Mouse (Mus musculus) neural tube, embryonic 13.5 days (tissue): ENCODE measurements around the gene Gfap. TPM values are rescaled to one million over a fixed set of nuclear protein-coding genes. Genes with fewer than 3 reads are reported as not detected.

Source experiments
- ATAC-seq: fragments of 200-750 bp; cut with Nextera tagmentation; 2 replicates; pipeline ENCODE4 v1.8.0; 2017; ENCODE audit warnings: low read depth, mild to moderate bottlenecking, moderate TSS enrichment, moderate library complexity
- H3K27ac ChIP-seq: fragments of 300-500 bp; sonication (generic); replicated peaks from 2 replicates; pipeline ENCODE4 v1.5.1; 2015; ENCODE audit warnings: moderate library complexity, mild to moderate bottlenecking, inconsistent platforms
- H3K27me3 ChIP-seq: fragments of 300-500 bp; sonication (generic); 2 replicates; pipeline ENCODE4 v1.6.1; 2015; ENCODE audit warnings: mild to moderate bottlenecking, inconsistent platforms
- H3K36me3 ChIP-seq: fragments of 300-500 bp; sonication (generic); 2 replicates; pipeline ENCODE4 v1.6.1; 2015; ENCODE audit warnings: mild to moderate bottlenecking, inconsistent platforms
- H3K4me1 ChIP-seq: fragments of 300-500 bp; sonication (generic); replicated peaks from 2 replicates; pipeline ENCODE4 v1.6.1; 2015; ENCODE audit warnings: inconsistent platforms
- H3K4me2 ChIP-seq: fragments of 300-500 bp; sonication (generic); 2 replicates; pipeline ENCODE4 v1.6.1; 2015; ENCODE audit warnings: inconsistent platforms, mild to moderate bottlenecking, moderate library complexity
- H3K4me3 ChIP-seq: fragments of 300-500 bp; sonication (generic); 2 replicates; pipeline ENCODE4 v1.5.1; 2015; ENCODE audit warnings: mild to moderate bottlenecking, inconsistent platforms
- H3K9ac ChIP-seq: fragments of 300-500 bp; sonication (generic); 2 replicates; pipeline ENCODE4 v1.6.1; 2015; ENCODE audit warnings: moderate library complexity, mild to moderate bottlenecking, inconsistent platforms
- H3K9me3 ChIP-seq: fragments of 300-500 bp; sonication (generic); 2 replicates; pipeline ENCODE4 v1.6.1; 2016; ENCODE audit warnings: inconsistent platforms
- WGBS: fragments of 180-500 bp; shearing (Covaris S2); methylation state at CpG from one replicate; pipeline ENCODE4 v1.1.7; 2015; 5-methylcytosine and 5-hydroxymethylcytosine counted together
- polyA plus RNA-seq: library from polyadenylated mRNA; unstranded; fragments of >200 nt; fragmentation: Nextera tagmentation; extraction: Ambion mirVana; gene quantifications from 2 replicates; pipeline ENCODE4 v1.2.1, GENCODE M21; 2015

The Gfap gene
- polyA plus RNA-seq = 0.11 and 0.24 TPM in 2 replicates

DNA sequence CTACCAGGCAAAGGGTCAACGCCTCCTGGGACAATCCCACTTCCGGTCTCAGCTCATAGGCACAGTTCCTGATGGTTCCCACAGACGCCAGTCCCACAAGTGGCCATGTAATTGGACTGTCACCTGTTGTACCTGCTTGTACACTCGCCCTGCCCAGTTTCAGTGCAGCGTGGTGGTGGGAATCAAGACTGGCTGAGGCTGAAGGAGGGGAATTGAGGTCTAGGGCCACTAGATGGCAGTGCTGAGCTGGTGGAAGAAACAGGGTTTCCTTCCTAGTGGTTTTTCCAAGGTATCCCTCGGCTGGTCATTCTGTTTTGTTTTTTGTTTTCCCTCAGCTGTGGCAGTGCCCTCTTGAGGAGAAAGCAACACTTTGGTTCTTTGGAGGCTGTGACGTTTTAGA lies at the start of gene Gfap:
Gene Gfap, minus strand, starts transcription at position 150 of the 400 bp plus-strand sequence.
- no peaks in the 10 kb centered on the region for H3K9me3 ChIP-seq
- WGBS = 14% methylated on average over 7 of the region's 7 CpGs
- no peak within 1 kb of the TSS for H3K4me3 ChIP-seq
- no peaks in the 10 kb centered on the region for H3K36me3 ChIP-seq
- H3K27ac ChIP-seq = no peak within 1 kb of the TSS
- ATAC-seq = peak; percentile 33; the same call in 1 of the 2 replicates
- no peak within 1 kb of the TSS for H3K4me2 ChIP-seq
- no peak within 1 kb of the TSS for H3K9ac ChIP-seq
- peaks cover 54% of the 10 kb centered on the region for H3K27me3 ChIP-seq
- H3K4me1 ChIP-seq = peaks cover 12% of the 10 kb centered on the region

GRCm38 (mm10) chr11:102948043-102948961 lies 47.6 kb upstream of the Gfap start:
- H3K4me2 ChIP-seq = peak overlapping the region; percentile 62
- peak; percentile 49; the same call in 1 of the 2 replicates for ATAC-seq
- H3K27ac ChIP-seq = no peak overlapping the region
- H3K4me1 ChIP-seq = peaks cover 51% of the 10 kb centered on the region
- 1% methylated on average over 51 of the region's 51 CpGs for WGBS
- H3K36me3 ChIP-seq = no peaks in the 10 kb centered on the region
- no peaks in the 10 kb centered on the region for H3K9me3 ChIP-seq
- H3K9ac ChIP-seq = peak overlapping the region; percentile 56
- peaks cover 100% of the 10 kb centered on the region for H3K27me3 ChIP-seq
- H3K4me3 ChIP-seq = peak overlapping the region; percentile 38

- ATAC-seq = no peak
- peak overlapping the region; percentile 39 for H3K4me3 ChIP-seq
- H3K9me3 ChIP-seq = no peaks in the 10 kb centered on the region
- H3K27ac ChIP-seq = no peak overlapping the region
- H3K9ac ChIP-seq = no peak overlapping the region
- peaks cover 98% of the 10 kb centered on the region for H3K27me3 ChIP-seq
- WGBS = 6% methylated on average over 8 of the region's 8 CpGs
- H3K36me3 ChIP-seq = no peaks in the 10 kb centered on the region
- H3K4me1 ChIP-seq = peaks cover 44% of the 10 kb centered on the region
- H3K4me2 ChIP-seq = peak overlapping the region; percentile 58
These were observed 46.3 kb upstream of the Gfap start for GRCm38 (mm10) chr11:102946992-102947343.

GRCm38 (mm10) chr11:102946265-102946991 lies 45.7 kb upstream of the Gfap start, which contains the start of gene C1ql1:
Gene C1ql1, minus strand, starts transcription at chr11:102946688.
- Histone ChIP-seq H3K4me2 (peak within 1 kb of the TSS; percentile 58), H3K9me3 (no peaks in the 10 kb centered on the region), H3K9ac (peak within 1 kb of the TSS; percentile 52), H3K27me3 (peaks cover 95% of the 10 kb centered on the region), H3K4me3 (peak within 1 kb of the TSS; percentile 39), H3K27ac (no peak within 1 kb of the TSS), H3K36me3 (no peaks in the 10 kb centered on the region), H3K4me1 (peaks cover 49% of the 10 kb centered on the region)
- WGBS = under 1% methylated on average over 48 of the region's 87 CpGs
- peak; percentile 59 for ATAC-seq

- peaks cover 52% of the 10 kb centered on the region for H3K4me1 ChIP-seq
- no peaks in the 10 kb centered on the region for H3K36me3 ChIP-seq
- H3K9me3 ChIP-seq = no peaks in the 10 kb centered on the region
- H3K27ac ChIP-seq = no peak overlapping the region
- 2% methylated on average over 54 of the region's 54 CpGs for WGBS
- ATAC-seq = no peak
- H3K9ac ChIP-seq = peak overlapping the region; percentile 52
- H3K4me2 ChIP-seq = peak overlapping the region; percentile 58
- peaks cover 95% of the 10 kb centered on the region for H3K27me3 ChIP-seq
- H3K4me3 ChIP-seq = peak overlapping the region; percentile 39
These were observed 44.9 kb upstream of the Gfap start for GRCm38 (mm10) chr11:102945306-102946264.

GRCm38 (mm10) chr11:102941236-102941635 lies 40.5 kb upstream of the Gfap start:
- H3K4me1 ChIP-seq = peaks cover 58% of the 10 kb centered on the region
- ATAC-seq = no peak
- H3K36me3 ChIP-seq = no peaks in the 10 kb centered on the region
- peaks cover 87% of the 10 kb centered on the region for H3K27me3 ChIP-seq
- no peak overlapping the region for H3K27ac ChIP-seq
- H3K4me2 ChIP-seq = no peak overlapping the region
- WGBS = 63% methylated on average over 6 of the region's 6 CpGs
- no peak overlapping the region for H3K9ac ChIP-seq
- H3K4me3 ChIP-seq = no peak overlapping the region
- no peaks in the 10 kb centered on the region for H3K9me3 ChIP-seq

GRCm38 (mm10) chr11:102939024-102939675 lies 38.4 kb upstream of the Gfap start:
- ATAC-seq = no peak
- H3K4me3 ChIP-seq = no peak overlapping the region
- peaks cover 86% of the 10 kb centered on the region for H3K27me3 ChIP-seq
- H3K27ac ChIP-seq = no peak overlapping the region
- peaks cover 46% of the 10 kb centered on the region for H3K4me1 ChIP-seq
- no peaks in the 10 kb centered on the region for H3K36me3 ChIP-seq
- WGBS = 35% methylated on average over 13 of the region's 13 CpGs
- H3K4me2 ChIP-seq = peak overlapping the region; percentile 13; the same call in 1 of the 2 replicates
- no peaks in the 10 kb centered on the region for H3K9me3 ChIP-seq
- H3K9ac ChIP-seq = no peak overlapping the region

DNA sequence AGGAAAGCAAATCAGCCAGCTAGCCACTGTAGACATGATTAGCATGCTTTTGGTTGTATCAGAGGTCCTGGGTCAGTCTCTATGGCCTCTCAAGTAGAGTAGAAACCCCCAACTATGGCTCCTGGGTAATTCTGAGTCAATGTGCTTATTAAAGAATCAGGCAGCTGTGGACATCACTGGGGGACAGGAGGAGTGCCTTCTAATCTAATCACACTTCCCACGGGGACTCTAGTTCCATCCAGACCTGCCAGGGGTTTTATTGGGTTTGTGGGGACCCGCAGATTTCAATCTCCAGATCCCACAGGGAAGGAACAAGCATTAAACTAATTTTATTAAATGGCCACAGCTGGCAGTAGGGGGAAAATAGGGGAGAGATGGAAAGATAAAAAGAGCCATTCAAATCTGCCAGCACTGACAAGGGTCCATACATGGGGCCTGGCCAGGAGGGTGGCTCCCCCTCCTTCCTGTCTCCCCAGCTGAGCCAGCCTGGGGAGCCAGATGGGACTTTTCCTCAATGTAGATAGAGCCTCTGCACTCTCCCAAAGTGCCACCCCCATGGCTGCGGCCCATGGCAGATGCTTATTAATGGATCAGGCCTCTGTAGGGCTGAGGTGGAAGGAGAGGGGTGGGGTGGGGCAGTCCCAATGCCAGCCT lies 36.9 kb upstream of the Gfap start:
- Histone ChIP-seq H3K36me3 (no peaks in the 10 kb centered on the region), H3K9ac (no peak overlapping the region), H3K27me3 (peaks cover 85% of the 10 kb centered on the region), H3K4me1 (peaks cover 46% of the 10 kb centered on the region), H3K4me3 (no peak overlapping the region), H3K9me3 (no peaks in the 10 kb centered on the region), H3K27ac (peak overlapping the region; percentile 42; the same call in 1 of the 2 replicates), H3K4me2 (no peak overlapping the region)
- 36% methylated on average over 3 of the region's 3 CpGs for WGBS
- ATAC-seq = peak; percentile 83

DNA sequence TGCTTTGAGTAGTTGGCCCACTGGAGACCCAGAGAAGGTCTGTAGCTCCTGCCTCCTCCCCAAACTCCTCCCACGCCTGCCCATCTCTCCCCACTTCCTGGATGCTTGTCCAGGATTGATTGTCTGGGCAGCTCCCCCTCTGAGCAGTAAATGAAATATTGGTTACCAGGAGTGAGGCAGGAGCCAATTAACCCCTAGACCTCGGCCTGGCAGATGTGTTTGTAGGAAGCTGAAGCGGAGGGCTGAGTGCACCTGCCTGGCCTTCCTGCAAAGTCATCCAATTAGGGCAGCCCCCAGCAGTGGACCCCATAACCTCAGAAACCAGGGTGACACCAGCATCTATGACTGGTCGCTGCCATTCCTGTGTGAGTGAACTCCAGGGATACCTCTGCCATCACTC lies 35.6 kb upstream of the Gfap start:
- Histone ChIP-seq H3K36me3 (no peaks in the 10 kb centered on the region), H3K9me3 (no peaks in the 10 kb centered on the region), H3K9ac (no peak overlapping the region), H3K4me1 (peaks cover 38% of the 10 kb centered on the region), H3K4me3 (no peak overlapping the region), H3K27me3 (peaks cover 82% of the 10 kb centered on the region), H3K4me2 (no peak overlapping the region), H3K27ac (no peak overlapping the region)
- ATAC-seq = no peak
- WGBS = 28% methylated on average over 4 of the region's 4 CpGs

- H3K27me3 ChIP-seq = peaks cover 43% of the 10 kb centered on the region
- no peak overlapping the region for H3K27ac ChIP-seq
- H3K36me3 ChIP-seq = no peaks in the 10 kb centered on the region
- no peak overlapping the region for H3K4me2 ChIP-seq
- no peak for ATAC-seq
- H3K4me1 ChIP-seq = peaks cover under 1% of the 10 kb centered on the region; the same call in 1 of the 2 replicates
- H3K9me3 ChIP-seq = no peaks in the 10 kb centered on the region
- 93% methylated on average over 10 of the region's 10 CpGs for WGBS
- H3K4me3 ChIP-seq = no peak overlapping the region
- no peak overlapping the region for H3K9ac ChIP-seq
These were observed 30.0 kb upstream of the Gfap start for GRCm38 (mm10) chr11:102930672-102931071.
